8 mouse cellular contexts compared by ENCODE assay signal in genomic region chr9:78587218-78587883, GRCm38 (mm10). TPM values are rescaled to one million over a fixed set of nuclear protein-coding genes. Genes with fewer than 3 reads are reported as not detected.
DNase-seq lines count a peak whose midpoint lies in the region; ATAC-seq and TF ChIP-seq lines count a peak whose summit lies in the region.

No protein-coding gene starts in this region.

- DNase-seq in adrenal gland, postnatal 14 days, result peak; percentile 53
- no peak for DNase-seq in adrenal gland, postnatal 25 days
- peak; percentile 17 for DNase-seq in thymus, postnatal 14 days
- no peak for DNase-seq in thymus, postnatal 25 days
- peak; percentile 30 for DNase-seq in heart, postnatal 0 days (ENCODE audit: low spot score)
- peak; percentile 52 for DNase-seq in liver
- DNase-seq in midbrain, postnatal 0 days (ENCODE audit: low spot score), result peak; percentile 42
- DNase-seq in layer of hippocampus, postnatal 10 days (ENCODE audit: low spot score in 2 of 2), result no peak

- 0 out of 2 replicates have a peak, but pooled peaks cover 6% of the 10 kb centered on the region for H3K4me1 ChIP-seq in heart, postnatal 0 days (ENCODE audit: control insufficient read depth, insufficient read depth)
- no peaks in the 10 kb centered on the region; the same call in 1 of the 2 replicates for H3K4me1 ChIP-seq in midbrain, postnatal 0 days (ENCODE audit: insufficient read depth, low read length)

- no peaks in the 10 kb centered on the region for H3K27me3 ChIP-seq in heart, postnatal 0 days (ENCODE audit: control insufficient read depth, insufficient read depth, low read length)
- no peaks in the 10 kb centered on the region for H3K27me3 ChIP-seq in midbrain, postnatal 0 days (ENCODE audit: insufficient read depth, low read length)

- H3K9me3 ChIP-seq in heart, postnatal 0 days (replicated peaks; ENCODE audit: control insufficient read depth, low read length), result no peaks in the 10 kb centered on the region
- no peaks in the 10 kb centered on the region for H3K9me3 ChIP-seq in midbrain, postnatal 0 days (ENCODE audit: low read length)

- peak overlapping the region; percentile 58; the same call in 1 of the 2 replicates for H3K27ac ChIP-seq in heart, postnatal 0 days (ENCODE audit: low read depth)
- peak overlapping the region; percentile 83 for H3K27ac ChIP-seq in midbrain, postnatal 0 days (ENCODE audit: low read depth, low read length)

- peak; percentile 39 for ATAC-seq in heart, postnatal 0 days (ENCODE audit: insufficient read depth, low read depth)
- ATAC-seq in midbrain, postnatal 0 days (ENCODE audit: low FRiP score), result peak; percentile 56

- no peak for TF ChIP-seq EP300 in heart, postnatal 0 days (IDR thresholded peaks at IDR 0.05; ENCODE audit: low read depth)

- under 1% methylated on average over 31 of the region's 31 CpGs for WGBS in heart, postnatal 0 days
- 2% methylated on average over 31 of the region's 31 CpGs for WGBS in midbrain, postnatal 0 days

- H3K4me2 ChIP-seq in heart, postnatal 0 days (ENCODE audit: low read depth, low read length), result peak overlapping the region; percentile 90
- H3K4me2 ChIP-seq in midbrain, postnatal 0 days (ENCODE audit: low read depth, low read length, poor library complexity, severe bottlenecking), result peak overlapping the region; percentile 59

- peak overlapping the region; percentile 83 for H3K4me3 ChIP-seq in heart, postnatal 0 days (ENCODE audit: low read depth, low read length)
- H3K4me3 ChIP-seq in midbrain, postnatal 0 days (ENCODE audit: low read depth, low read length), result peak overlapping the region; percentile 66

- no peak for TF ChIP-seq CTCF in heart, postnatal 0 days (IDR thresholded peaks at IDR 0.05; ENCODE audit: low read depth)
- no peak for TF ChIP-seq CTCF in midbrain, postnatal 0 days (IDR thresholded peaks at IDR 0.05)

- H3K9ac ChIP-seq in heart, postnatal 0 days (replicated peaks; ENCODE audit: low read depth, low read length), result peak overlapping the region; percentile 75
- H3K9ac ChIP-seq in midbrain, postnatal 0 days (replicated peaks; ENCODE audit: low read length, poor library complexity, severe bottlenecking), result peak overlapping the region; percentile 74

- H3K36me3 ChIP-seq in heart, postnatal 0 days (replicated peaks; ENCODE audit: control insufficient read depth, insufficient read depth, low read length), result no peaks in the 10 kb centered on the region
- H3K36me3 ChIP-seq in midbrain, postnatal 0 days (ENCODE audit: insufficient read depth, low read length), result 0 out of 2 replicates have a peak, but pooled peaks cover 3% of the 10 kb centered on the region

RNA-seq across cellular contexts. Expression of gene Slc17a5, which starts 0.5 kb away (rescaled TPM):
- total RNA-seq in adrenal gland, postnatal 14 days (2021), result 11.5 and 12.1 TPM in 2 replicates
- 10.6 and 16.7 TPM in 2 replicates for total RNA-seq in adrenal gland, postnatal 25 days (2021)
- 6.3 and 13.4 TPM in 2 replicates for total RNA-seq in heart, postnatal 0 days (2014; rRNA removed; ENCODE audit: low replicate concordance)
- 7.3 and 8.0 TPM in 2 replicates for polyA plus RNA-seq in heart, postnatal 0 days (2015; fragmentation: Nextera tagmentation; extraction: Ambion mirVana)
- total RNA-seq in midbrain, postnatal 0 days (2014; rRNA removed), result 14.7 and 15.1 TPM in 2 replicates
- 12.8 and 16.8 TPM in 2 replicates for polyA plus RNA-seq in midbrain, postnatal 0 days (2015; fragmentation: Nextera tagmentation; extraction: Ambion mirVana)
- 10 to 100 TPM; 13.4 to 16.2 TPM for total RNA-seq in layer of hippocampus, postnatal 10 days (2021)

RNA-seq across cellular contexts. Expression of gene Cd109, which starts 28.0 kb away (rescaled TPM):
- total RNA-seq in adrenal gland, postnatal 14 days (2021), result 2.2 and 3.5 TPM in 2 replicates
- 0.29 and 0.36 TPM in 2 replicates for total RNA-seq in adrenal gland, postnatal 25 days (2021)
- total RNA-seq in heart, postnatal 0 days (2014; rRNA removed; ENCODE audit: low replicate concordance), result 6.5 TPM in 2 replicates
- polyA plus RNA-seq in heart, postnatal 0 days (2015; fragmentation: Nextera tagmentation; extraction: Ambion mirVana), result 3.0 and 3.3 TPM in 2 replicates
- 2.4 and 4.2 TPM in 2 replicates for total RNA-seq in midbrain, postnatal 0 days (2014; rRNA removed)
- 0.86 and 1.1 TPM in 2 replicates for polyA plus RNA-seq in midbrain, postnatal 0 days (2015; fragmentation: Nextera tagmentation; extraction: Ambion mirVana)
- total RNA-seq in layer of hippocampus, postnatal 10 days (2021), result 1 to 10 TPM; 5.2 to 5.3 TPM

Comparison
In these comparisons a context has a peak if more than half of its experiments do, and no peak if none do; other contexts are left out.
1. DNase-seq: peak in adrenal gland, postnatal 14 days (single experiment), thymus, postnatal 14 days (single experiment), heart, postnatal 0 days (single experiment), liver (single experiment) and midbrain, postnatal 0 days (single experiment); none in adrenal gland, postnatal 25 days (single experiment), thymus, postnatal 25 days (single experiment) and layer of hippocampus, postnatal 10 days (0 of 2).